Mouse (Mus musculus): Measurements from ENCODE around the gene Pgghg.

Gene Pgghg

GRCm38 (mm10) chr7:140941222-140942051, at the start of gene Pgghg:
Pgghg (plus strand) TSS chr7:140941391.
- peak; percentile 36 for DNase-seq

- DNase-seq = no peak
Measured at GRCm38 (mm10) chr7:140894031-140894430, 47.2 kb upstream of the Pgghg start.

- no peak for DNase-seq
Measured at GRCm38 (mm10) chr7:140894611-140895010, 46.6 kb upstream of the Pgghg start.

GRCm38 (mm10) chr7:140897863-140898262, 43.3 kb upstream of the Pgghg start:
- no peak for DNase-seq

- DNase-seq = no peak
Measured at GRCm38 (mm10) chr7:140899121-140899520, 42.1 kb upstream of the Pgghg start.

- no peak for DNase-seq
Measured at GRCm38 (mm10) chr7:140900220-140900619, 41.0 kb upstream of the Pgghg start, which contains the start of gene Cox8b. Cox8b (minus strand) TSS chr7:140900446.

- DNase-seq = no peak
Measured at GRCm38 (mm10) chr7:140902036-140902875, 38.9 kb upstream of the Pgghg start.

- peak; percentile 57 for DNase-seq
Measured at GRCm38 (mm10) chr7:140903212-140903611, 38.0 kb upstream of the Pgghg start.

- DNase-seq = no peak
Measured at GRCm38 (mm10) chr7:140905642-140906081, 35.5 kb upstream of the Pgghg start.

- no peak for DNase-seq
Measured at GRCm38 (mm10) chr7:140907131-140907530, 34.1 kb upstream of the Pgghg start.

GRCm38 (mm10) chr7:140907697-140908096, 33.5 kb upstream of the Pgghg start:
- no peak for DNase-seq

GRCm38 (mm10) chr7:140908181-140908580, 33.0 kb upstream of the Pgghg start:
- DNase-seq = no peak

- peak; percentile 48 for DNase-seq
Measured at GRCm38 (mm10) chr7:140908634-140909107, 32.5 kb upstream of the Pgghg start.

- DNase-seq = no peak
Measured at GRCm38 (mm10) chr7:140912293-140912692, 28.9 kb upstream of the Pgghg start.

GRCm38 (mm10) chr7:140912846-140913482, 28.2 kb upstream of the Pgghg start:
- DNase-seq = no peak

- no peak for DNase-seq
Measured at GRCm38 (mm10) chr7:140914031-140914690, 27.0 kb upstream of the Pgghg start.

GRCm38 (mm10) chr7:140919911-140920310, 21.3 kb upstream of the Pgghg start:
- no peak for DNase-seq

- no peak for DNase-seq
Measured at GRCm38 (mm10) chr7:140920418-140921029, 20.7 kb upstream of the Pgghg start, which contains the start of gene Nlrp6. Nlrp6 (plus strand) TSS chr7:140920902.

- DNase-seq = no peak
Measured at GRCm38 (mm10) chr7:140921225-140921975, 19.8 kb upstream of the Pgghg start.

GRCm38 (mm10) chr7:140922398-140923069, 18.7 kb upstream of the Pgghg start:
- peak; percentile 83 for DNase-seq
